Mouse (Mus musculus): ENCODE data around the gene Sphkap. TPM values are rescaled to one million over a fixed set of nuclear protein-coding genes. Genes with fewer than 3 reads are reported as not detected.

Gene Sphkap
- polyA plus RNA-seq, 1 experiment = not detected

GRCm38 (mm10) chr1:83218260-83218659 is 189.7 kb downstream of the Sphkap start:
- H3K27ac ChIP-seq (replicated peaks; ENCODE audit: low read depth, low read length) = no peak overlapping the region
- H3K4me3 ChIP-seq (ENCODE audit: insufficient read depth, low read depth, low read length) = no peak overlapping the region
- H3K4me1 ChIP-seq (ENCODE audit: control insufficient read depth, insufficient read depth, insufficient read length, low read length) = no peaks in the 10 kb centered on the region

GRCm38 (mm10) chr1:83209981-83210380 is 198.0 kb downstream of the Sphkap start:
- H3K27ac ChIP-seq (replicated peaks; ENCODE audit: low read depth, low read length) = no peak overlapping the region
- no peaks in the 10 kb centered on the region for H3K4me1 ChIP-seq (ENCODE audit: control insufficient read depth, insufficient read depth, insufficient read length, low read length)
- H3K4me3 ChIP-seq (ENCODE audit: insufficient read depth, low read depth, low read length) = no peak overlapping the region

Other genes starting within 250 kb of the Sphkap start
- not detected in 2 replicates for gene Daw1, start 248.4 kb downstream of the Sphkap start, polyA plus RNA-seq (2012; ENCODE audit: insufficient read depth, insufficient read length, missing spikeins)